Mouse (Mus musculus) urinary bladder, adult 18-20 months (tissue): Measurements from ENCODE around the gene Zfp324.

Source experiments
- DNase-seq, 2 experiments: peaks; one replicate each; pipeline ENCODE4 v3.0.0; 2022; ENCODE audit warnings: low spot score in 2 of 2, mixed read lengths in 2 of 2

Gene Zfp324

DNA sequence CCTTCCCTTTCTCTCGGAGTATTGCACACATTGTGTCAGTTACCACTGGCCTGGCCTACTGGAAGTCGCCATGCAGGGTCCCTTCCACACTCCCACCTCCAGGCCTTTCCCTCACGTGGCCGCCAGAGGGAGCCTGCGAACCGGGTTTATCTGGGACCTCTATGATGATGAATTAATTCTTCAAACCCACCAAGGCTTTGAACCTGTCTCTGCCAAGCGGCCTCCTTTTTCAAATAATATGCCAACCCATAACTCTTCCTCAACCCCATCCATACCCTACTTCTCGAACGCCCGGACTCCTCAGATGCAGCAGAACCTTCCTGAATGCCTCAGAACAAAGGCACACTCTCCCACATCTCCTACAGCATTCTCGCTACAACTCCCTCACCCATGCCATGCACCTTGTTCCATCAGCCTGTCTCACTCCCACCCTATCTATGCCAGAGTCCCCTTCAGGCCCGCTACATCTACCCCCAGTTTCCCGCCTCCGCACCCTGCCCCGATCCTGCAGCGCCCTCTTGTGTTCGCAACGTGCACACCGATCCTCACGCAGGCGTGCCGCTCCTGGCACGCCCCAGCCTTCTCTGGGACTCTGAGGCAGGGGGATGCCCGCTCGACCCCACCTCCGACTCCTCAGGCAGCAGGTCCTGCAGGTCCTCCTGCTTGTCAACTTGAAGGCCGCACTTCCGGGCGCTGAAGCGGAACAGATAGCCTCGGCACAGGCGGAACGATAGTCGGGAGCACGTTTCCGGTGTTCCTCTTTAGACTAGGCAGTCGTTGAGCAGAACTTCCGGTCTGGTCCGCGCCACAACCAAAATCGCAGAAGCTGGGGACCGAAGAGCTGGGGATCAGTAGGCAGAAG, 43.7 kb downstream of the Zfp324 start:
- DNase-seq = peak; percentile 87 to 92

DNA sequence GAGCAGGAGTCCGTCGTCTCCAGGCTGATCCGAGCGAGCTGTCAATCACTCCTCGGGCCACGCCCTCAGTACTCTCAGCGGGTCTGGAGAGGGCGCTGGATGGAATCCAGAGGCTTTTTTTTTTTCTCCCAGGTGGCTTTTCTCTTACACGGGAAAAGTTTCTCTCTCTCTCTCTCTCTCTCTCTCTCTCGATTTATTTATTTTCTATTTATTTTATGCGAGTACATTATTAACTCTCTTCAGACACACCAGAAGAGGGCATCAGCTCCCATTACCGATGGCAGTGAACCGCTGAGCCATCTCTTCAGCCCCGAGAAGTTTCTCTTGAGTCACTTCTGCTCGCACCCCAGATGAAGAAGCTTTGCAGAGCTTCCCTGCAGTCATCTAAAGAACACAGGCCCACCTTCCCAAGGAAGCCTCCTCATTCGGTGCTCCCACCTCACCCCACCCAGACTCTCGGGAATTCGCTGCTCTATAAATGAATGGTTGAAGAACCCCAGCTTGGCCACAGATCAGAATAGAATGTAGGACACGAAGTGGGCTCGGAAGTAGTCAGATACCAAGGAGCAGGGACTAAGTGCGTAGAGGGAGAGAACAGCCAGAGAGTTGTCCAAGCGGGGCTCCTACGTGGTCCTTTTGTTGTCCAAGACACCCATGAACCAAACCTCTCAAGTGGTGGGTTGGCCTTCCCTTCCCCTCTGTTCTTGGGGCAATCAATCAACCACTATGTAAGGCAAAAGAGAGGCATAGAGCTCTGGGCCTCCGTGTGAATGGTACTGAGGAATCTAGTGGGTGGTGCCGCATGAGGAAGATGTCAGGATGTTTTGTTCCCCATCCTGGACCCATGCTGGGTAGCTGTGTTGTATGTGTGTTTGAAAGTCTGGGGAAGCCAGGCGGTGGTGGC, 44.6 kb downstream of the Zfp324 start, which contains the start of gene Zbtb45:
Zbtb45 (minus strand) TSS at position 30 of the 904 bp plus-strand sequence.
- no peak for DNase-seq

GRCm38 (mm10) chr7:13013671-13014070, 48.0 kb downstream of the Zfp324 start:
- DNase-seq = no peak

DNA sequence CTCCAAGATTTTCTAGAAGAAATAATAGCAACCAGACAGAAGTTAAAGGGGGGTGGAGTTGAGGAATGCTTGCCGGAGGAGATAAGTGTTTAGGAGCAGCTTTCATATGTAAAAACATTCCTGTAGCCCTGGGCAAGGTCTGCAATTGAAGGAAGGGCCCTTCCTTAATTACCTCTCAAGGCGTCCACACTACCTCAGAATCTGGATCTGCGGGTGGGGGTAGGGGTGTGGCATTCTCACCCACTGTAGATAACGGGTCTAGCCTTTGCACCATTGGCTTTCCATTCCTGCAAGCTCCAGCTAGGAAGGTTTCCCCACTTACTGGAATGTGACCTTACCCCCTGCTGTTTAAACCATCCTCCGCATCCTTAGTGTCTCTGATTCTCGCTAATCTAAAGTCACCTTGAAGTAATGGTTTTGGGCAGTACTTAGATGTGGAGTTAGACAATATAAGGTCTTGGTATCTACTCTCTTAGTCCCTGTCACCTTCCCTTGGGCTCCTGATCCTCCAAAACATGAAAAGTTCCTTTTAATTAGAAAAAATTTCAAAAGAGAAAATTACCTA, 48.7 kb downstream of the Zfp324 start:
- DNase-seq = no peak

DNA sequence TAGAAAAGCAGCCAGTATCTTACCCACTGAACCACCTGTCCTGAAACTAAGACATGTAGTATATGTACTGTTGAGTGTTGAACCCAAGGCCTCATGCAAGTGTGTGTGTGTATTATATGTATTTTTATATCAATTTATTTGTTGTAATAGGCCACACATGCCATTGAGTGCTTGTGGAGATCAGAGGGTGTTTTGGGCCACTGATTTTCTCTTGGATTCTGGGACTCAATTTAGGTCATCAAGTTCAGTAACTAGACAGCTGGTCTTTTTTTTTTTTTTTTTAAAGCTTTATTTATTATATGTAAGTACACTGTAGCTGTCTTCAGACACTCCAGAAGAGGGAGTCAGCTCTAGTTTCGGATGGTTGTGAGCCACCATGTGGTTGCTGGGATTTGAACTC, 49.6 kb downstream of the Zfp324 start:
- no peak for DNase-seq

DNA sequence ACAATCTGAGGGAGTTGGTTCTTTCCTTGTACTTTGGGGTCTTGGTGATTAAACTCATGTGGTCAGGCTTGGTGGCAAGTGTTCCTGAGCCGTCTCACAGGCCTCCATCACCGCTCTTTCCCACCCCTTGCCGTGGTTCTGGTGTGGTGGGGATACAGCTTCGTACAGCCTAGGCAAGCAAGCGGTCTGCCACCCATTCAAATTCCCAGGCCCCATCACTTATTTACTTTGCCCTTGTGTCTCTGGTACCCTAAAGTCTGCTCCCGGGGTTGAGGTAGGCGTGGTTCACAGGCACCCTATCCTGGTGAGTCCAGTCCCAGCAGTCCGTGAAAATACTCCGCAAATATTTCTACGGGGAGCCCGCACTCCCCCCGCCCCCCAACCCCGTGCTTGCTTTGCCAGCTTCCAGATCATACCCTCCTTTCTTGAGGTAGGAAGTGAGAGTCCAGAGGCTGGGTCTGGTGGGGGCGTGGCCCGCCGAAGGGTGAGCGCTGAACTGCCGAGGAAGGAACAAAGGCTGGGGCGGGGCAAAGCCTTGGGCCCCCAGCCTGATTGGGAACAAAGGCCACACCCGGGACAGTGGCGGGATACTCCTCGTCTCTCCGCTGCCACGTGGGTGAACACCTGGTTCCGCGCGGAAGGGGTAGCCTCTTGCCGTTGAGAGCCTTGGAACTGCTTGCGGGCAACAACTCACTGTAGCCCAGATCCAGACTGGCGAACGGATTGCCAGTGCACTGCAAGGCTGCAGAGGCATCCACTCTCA, 57.3 kb downstream of the Zfp324 start:
- peak; percentile 69 to 74 for DNase-seq
